Mouse (Mus musculus) CH12.LX (cell line): ENCODE results near the gene Olfr71. TPM values are rescaled to one million over a fixed set of nuclear protein-coding genes. Genes with fewer than 3 reads are reported as not detected.

ENCODE experiments used
- DNase-seq: peaks from one replicate; pipeline ENCODE4 v3.0.0-alpha.2; 2013; ENCODE audit errors: extremely low read depth
- H3K27ac ChIP-seq: 2 replicates; pipeline ENCODE4 v1.5.1; 2012; ENCODE audit warnings: low read depth, mild to moderate bottlenecking, control low read depth, moderate library complexity; ENCODE audit not compliant: insufficient read depth
- H3K27me3 ChIP-seq: replicated peaks from 2 replicates; pipeline ENCODE3; 2012; ENCODE audit warnings: inconsistent platforms
- H3K36me3 ChIP-seq, 2 experiments: replicated peaks in 1 of 2; 2 replicates each; pipeline versions ENCODE3 to v1.6.1; 2012; ENCODE audit warnings: inconsistent platforms in 1 of 2, low read length in 1 of 2, mild to moderate bottlenecking in 1 of 2, mixed read lengths in 1 of 2, moderate library complexity in 1 of 2; ENCODE audit not compliant: control insufficient read depth in 1 of 2, insufficient read depth in 1 of 2
- H3K4me1 ChIP-seq, 2 experiments: 2 replicates each; pipeline ENCODE4 v1.6.1; 2012; ENCODE audit warnings: inconsistent platforms in 1 of 2, moderate library complexity in 1 of 2; ENCODE audit not compliant: insufficient read depth in 2 of 2, control insufficient read depth in 1 of 2
- H3K4me2 ChIP-seq: 2 replicates; pipeline ENCODE4 v1.6.1; 2012; ENCODE audit warnings: low read depth, mild to moderate bottlenecking, control low read depth; ENCODE audit not compliant: poor library complexity, insufficient read depth, severe bottlenecking
- H3K4me3 ChIP-seq, 3 experiments: fragments of 150-350 bp in 1 of 3; sonication (generic) in 1 of 3; replicated peaks in 1 of 3; 2 replicates each; pipeline versions ENCODE3 to v1.5.1; 2011 to 2012; ENCODE audit warnings: low read depth in 2 of 3, low read length in 2 of 3, mild to moderate bottlenecking in 2 of 3, moderate library complexity in 2 of 3, control low read depth in 1 of 3, improper control_type of control experiment in 1 of 3, inconsistent platforms in 1 of 3, mixed read lengths in 1 of 3; ENCODE audit not compliant: poor library complexity in 1 of 3
- H3K79me2 ChIP-seq: replicated peaks from 2 replicates; pipeline ENCODE4 v1.6.1; 2012; ENCODE audit warnings: mild to moderate bottlenecking, moderate library complexity; ENCODE audit not compliant: control insufficient read depth, poor library complexity, insufficient read depth, severe bottlenecking; ENCODE audit errors: extremely low read depth
- H3K9ac ChIP-seq: 2 replicates; pipeline ENCODE4 v1.6.1; 2012; ENCODE audit warnings: low read depth, mild to moderate bottlenecking, control low read depth, moderate library complexity; ENCODE audit not compliant: insufficient read depth
- H3K9me3 ChIP-seq: replicated peaks from 2 replicates; pipeline ENCODE3; 2012; ENCODE audit warnings: low read length, inconsistent platforms, mixed read lengths
- BHLHE40 ChIP-seq: IDR thresholded peaks from 2 replicates; pipeline ENCODE4 v1.6.1; 2011; ENCODE audit warnings: mild to moderate bottlenecking, low read depth, low read length, improper control_type of control experiment
- CHD2 ChIP-seq: IDR thresholded peaks from 2 replicates; pipeline ENCODE4 v1.6.1; 2011; ENCODE audit warnings: low read length, improper control_type of control experiment
- GABPA ChIP-seq: IDR thresholded peaks from 2 replicates; pipeline ENCODE4 v1.6.1; 2012; ENCODE audit warnings: low read depth, low read length, improper control_type of control experiment, inconsistent platforms; ENCODE audit not compliant: insufficient replicate concordance
- MAZ ChIP-seq: IDR thresholded peaks from 2 replicates; pipeline ENCODE4 v1.6.1; 2012; ENCODE audit warnings: low read depth, mild to moderate bottlenecking, inconsistent platforms, low read length, improper control_type of control experiment, moderate library complexity
- ZMIZ1 ChIP-seq: IDR thresholded peaks from 2 replicates; pipeline ENCODE4 v1.6.1; 2012; ENCODE audit warnings: low read depth, mild to moderate bottlenecking, inconsistent platforms, low read length, improper control_type of control experiment
- ZNF384 ChIP-seq: IDR thresholded peaks from 2 replicates; pipeline ENCODE4 v1.6.1; 2012; ENCODE audit warnings: low read depth, low read length, improper control_type of control experiment, inconsistent platforms
- dilution Hi-C: fragments of 300-500 bp; cut with MboI; formaldehyde crosslinking; loops from 2 replicates; pipeline ENCODE4 v1.14.3; 2020; ENCODE audit warnings: low sequenced_read_pairs; ENCODE audit not compliant: extremely low pct_unique_long_range_greater_than_20kb, extremely low pct_ligation_motif_present
- in situ Hi-C: fragments of 300-500 bp; cut with MboI; formaldehyde crosslinking; loops from 3 replicates; pipeline ENCODE4 v1.14.3; 2019; ENCODE audit warnings: low sequenced_read_pairs, low pct_ligation_motif_present, low pct_unique_long_range_greater_than_20kb, mixed read lengths
- polyA plus RNA-seq: library from polyadenylated mRNA; unstranded; fragments of >175 nt; gene quantifications from 2 replicates; pipeline ENCODE4 v1.2.1, GENCODE M21; 2012; ENCODE audit warnings: low read depth; ENCODE audit not compliant: insufficient read length
- total RNA-seq, 2 experiments: library from RNA; depleted of rRNA; stranded (reverse); fragments of 300-350 nt in 1 of 2; fragments of >200 nt in 1 of 2; gene quantifications; 2 replicates each; pipeline ENCODE4 v1.2.3; 2012 to 2014

The Olfr71 gene
- total and polyA plus RNA-seq, 3 experiments = not detected

GRCm38 (mm10) chr4:43655656-43656338, 54.3 kb downstream of the Olfr71 start:
- Histone ChIP-seq H3K27ac (no peak overlapping the region), H3K4me1 (peaks cover 0 to 9% of the 10 kb centered on the region in 2 experiments; a peak in 2 of 4 replicates), H3K4me2 (peak overlapping the region; percentile 83), H3K27me3 (peaks cover 50% of the 10 kb centered on the region), H3K79me2 (no peaks in the 10 kb centered on the region), H3K9me3 (no peaks in the 10 kb centered on the region), H3K4me3 (peak overlapping the region; percentile 58 to 88 (median 75)), H3K36me3 (no peaks in the 10 kb centered on the region), H3K9ac (peak overlapping the region; percentile 95)
- in situ Hi-C loops = no loop called here
- dilution Hi-C loops = no loop called here
- no peak for DNase-seq
- TF ChIP-seq BHLHE40 (no peak), GABPA (no peak), CHD2 (no peak), ZMIZ1 (no peak), MAZ (no peak), ZNF384 (no peak)

Other genes starting within 250 kb of the Olfr71 start
Only the 20 nearest of the 24 such genes appear.
- not detected in 2 replicates for gene Car9, start 203.3 kb downstream of the Olfr71 start, total RNA-seq (2012; rRNA removed)
- gene Car9, start 203.3 kb downstream of the Olfr71 start, total RNA-seq (2014; rRNA removed) = not detected in 2 replicates
- gene Car9, start 203.3 kb downstream of the Olfr71 start, polyA plus RNA-seq = not detected in 2 replicates
- 0.30 TPM in 1 of 2 replicates, not detected in the other for gene Tpm2, start 186.5 kb downstream of the Olfr71 start, total RNA-seq (2012; rRNA removed)
- gene Tpm2, start 186.5 kb downstream of the Olfr71 start, total RNA-seq (2014; rRNA removed) = not detected in 2 replicates
- 0.29 TPM in 1 of 2 replicates, not detected in the other for gene Tpm2, start 186.5 kb downstream of the Olfr71 start, polyA plus RNA-seq
- gene Creb3, start 147.9 kb downstream of the Olfr71 start, total RNA-seq (2012; rRNA removed) = 32.9 and 34.2 TPM in 2 replicates
- 26.1 and 27.6 TPM in 2 replicates for gene Creb3, start 147.9 kb downstream of the Olfr71 start, total RNA-seq (2014; rRNA removed)
- gene Creb3, start 147.9 kb downstream of the Olfr71 start, polyA plus RNA-seq = 33.1 and 37.2 TPM in 2 replicates
- 59.3 and 60.4 TPM in 2 replicates for gene Tln1, start 147.6 kb downstream of the Olfr71 start, total RNA-seq (2012; rRNA removed)
- gene Tln1, start 147.6 kb downstream of the Olfr71 start, total RNA-seq (2014; rRNA removed) = 22.3 and 22.7 TPM in 2 replicates
- 50.1 and 69.2 TPM in 2 replicates for gene Tln1, start 147.6 kb downstream of the Olfr71 start, polyA plus RNA-seq
- gene Rgp1, start 131.5 kb downstream of the Olfr71 start, total RNA-seq (2012; rRNA removed) = 16.6 and 22.0 TPM in 2 replicates
- gene Rgp1, start 131.5 kb downstream of the Olfr71 start, total RNA-seq (2014; rRNA removed) = 5.4 and 10.1 TPM in 2 replicates
- gene Rgp1, start 131.5 kb downstream of the Olfr71 start, polyA plus RNA-seq = 32.7 and 37.0 TPM in 2 replicates
- gene Gba2, start 131.4 kb downstream of the Olfr71 start, total RNA-seq (2012; rRNA removed) = 3.6 and 4.1 TPM in 2 replicates
- gene Gba2, start 131.4 kb downstream of the Olfr71 start, total RNA-seq (2014; rRNA removed) = 3.2 TPM in 2 replicates
- gene Gba2, start 131.4 kb downstream of the Olfr71 start, polyA plus RNA-seq = 8.7 and 11.2 TPM in 2 replicates
- 0.46 and 0.72 TPM in 2 replicates for gene Msmp, start 125.8 kb downstream of the Olfr71 start, total RNA-seq (2012; rRNA removed)
- gene Msmp, start 125.8 kb downstream of the Olfr71 start, total RNA-seq (2014; rRNA removed) = not detected in 2 replicates
- gene Msmp, start 125.8 kb downstream of the Olfr71 start, polyA plus RNA-seq = 5.9 and 6.3 TPM in 2 replicates
- 0.04 and 0.38 TPM in 2 replicates for gene Npr2, start 78.3 kb downstream of the Olfr71 start, total RNA-seq (2012; rRNA removed)
- gene Npr2, start 78.3 kb downstream of the Olfr71 start, total RNA-seq (2014; rRNA removed) = not detected in 2 replicates
- gene Npr2, start 78.3 kb downstream of the Olfr71 start, polyA plus RNA-seq = 0.23 and 0.49 TPM in 2 replicates
- 0.08 TPM in 1 of 2 replicates, not detected in the other for gene Spag8, start 56.7 kb downstream of the Olfr71 start, total RNA-seq (2012; rRNA removed)
- gene Spag8, start 56.7 kb downstream of the Olfr71 start, total RNA-seq (2014; rRNA removed) = not detected in 2 replicates
- not detected in 2 replicates for gene Spag8, start 56.7 kb downstream of the Olfr71 start, polyA plus RNA-seq
- gene Hint2, start 53.8 kb downstream of the Olfr71 start, total RNA-seq (2012; rRNA removed) = 21.2 and 27.9 TPM in 2 replicates
- 17.0 and 17.8 TPM in 2 replicates for gene Hint2, start 53.8 kb downstream of the Olfr71 start, total RNA-seq (2014; rRNA removed)
- 6.4 and 8.1 TPM in 2 replicates for gene Hint2, start 53.8 kb downstream of the Olfr71 start, polyA plus RNA-seq
- gene Tmem8b, start 41.3 kb downstream of the Olfr71 start, total RNA-seq (2012; rRNA removed) = 0.17 and 0.47 TPM in 2 replicates
- gene Tmem8b, start 41.3 kb downstream of the Olfr71 start, total RNA-seq (2014; rRNA removed) = not detected in 2 replicates
- gene Tmem8b, start 41.3 kb downstream of the Olfr71 start, polyA plus RNA-seq = 0.16 and 0.26 TPM in 2 replicates
- gene Fam221b, start 41.1 kb downstream of the Olfr71 start, total RNA-seq (2012; rRNA removed) = 5.1 and 6.3 TPM in 2 replicates
- gene Fam221b, start 41.1 kb downstream of the Olfr71 start, total RNA-seq (2014; rRNA removed) = not detected in 2 replicates
- gene Fam221b, start 41.1 kb downstream of the Olfr71 start, polyA plus RNA-seq = 0.07 and 0.12 TPM in 2 replicates
- gene Olfr70, start 9.4 kb downstream of the Olfr71 start, total RNA-seq (2012; rRNA removed) = not detected in 2 replicates
- not detected in 2 replicates for gene Olfr70, start 9.4 kb downstream of the Olfr71 start, total RNA-seq (2014; rRNA removed)
- gene Olfr70, start 9.4 kb downstream of the Olfr71 start, polyA plus RNA-seq = not detected in 2 replicates
- gene Hrct1, start 16.9 kb upstream of the Olfr71 start, total RNA-seq (2012; rRNA removed) = not detected in 2 replicates
- not detected in 2 replicates for gene Hrct1, start 16.9 kb upstream of the Olfr71 start, total RNA-seq (2014; rRNA removed)
- not detected in 2 replicates for gene Hrct1, start 16.9 kb upstream of the Olfr71 start, polyA plus RNA-seq
- not detected in 2 replicates for gene Spaar, start 19.8 kb upstream of the Olfr71 start, total RNA-seq (2012; rRNA removed)
- gene Spaar, start 19.8 kb upstream of the Olfr71 start, total RNA-seq (2014; rRNA removed) = not detected in 2 replicates
- gene Spaar, start 19.8 kb upstream of the Olfr71 start, polyA plus RNA-seq = not detected in 2 replicates
- gene Olfr159, start 60.8 kb upstream of the Olfr71 start, total RNA-seq (2012; rRNA removed) = not detected in 2 replicates
- not detected in 2 replicates for gene Olfr159, start 60.8 kb upstream of the Olfr71 start, total RNA-seq (2014; rRNA removed)
- not detected in 2 replicates for gene Olfr159, start 60.8 kb upstream of the Olfr71 start, polyA plus RNA-seq
- not detected in 2 replicates for gene Olfr156, start 113.6 kb upstream of the Olfr71 start, total RNA-seq (2012; rRNA removed)
- gene Olfr156, start 113.6 kb upstream of the Olfr71 start, total RNA-seq (2014; rRNA removed) = not detected in 2 replicates
- not detected in 2 replicates for gene Olfr156, start 113.6 kb upstream of the Olfr71 start, polyA plus RNA-seq
- not detected in 2 replicates for gene Olfr157, start 129.9 kb upstream of the Olfr71 start, total RNA-seq (2012; rRNA removed)
- not detected in 2 replicates for gene Olfr157, start 129.9 kb upstream of the Olfr71 start, total RNA-seq (2014; rRNA removed)
- 0.03 TPM in 1 of 2 replicates, not detected in the other for gene Olfr157, start 129.9 kb upstream of the Olfr71 start, polyA plus RNA-seq
- not detected in 2 replicates for gene Olfr155, start 141.3 kb upstream of the Olfr71 start, total RNA-seq (2012; rRNA removed)
- gene Olfr155, start 141.3 kb upstream of the Olfr71 start, total RNA-seq (2014; rRNA removed) = not detected in 2 replicates
- gene Olfr155, start 141.3 kb upstream of the Olfr71 start, polyA plus RNA-seq = not detected in 2 replicates
- gene Reck, start 165.3 kb upstream of the Olfr71 start, total RNA-seq (2012; rRNA removed) = 0.55 and 0.68 TPM in 2 replicates
- gene Reck, start 165.3 kb upstream of the Olfr71 start, total RNA-seq (2014; rRNA removed) = 0.34 and 0.44 TPM in 2 replicates
- gene Reck, start 165.3 kb upstream of the Olfr71 start, polyA plus RNA-seq = 1.4 and 1.8 TPM in 2 replicates